ENCODE assay signal across 12 mouse cellular contexts in the genomic region with DNA sequence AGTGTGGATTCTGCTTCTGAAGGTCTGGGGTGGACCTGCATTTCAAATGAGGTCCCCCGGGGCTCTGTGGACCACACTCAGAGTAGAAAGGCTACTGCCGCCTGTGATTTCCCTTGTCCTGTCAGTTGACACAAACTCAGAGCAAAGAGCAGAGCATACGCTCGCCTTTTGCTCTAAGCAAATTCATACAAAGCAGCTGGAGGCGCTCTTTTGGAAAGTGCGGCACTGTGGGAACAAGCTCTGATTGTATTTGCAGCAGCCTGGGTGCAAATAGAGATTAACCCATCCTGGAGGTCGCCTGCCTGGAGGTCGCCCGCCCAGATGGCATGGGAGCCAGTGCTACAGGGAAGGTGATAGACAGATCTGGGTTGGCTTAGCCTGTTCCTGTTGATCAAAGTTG. TPM values are rescaled to one million over a fixed set of nuclear protein-coding genes. Genes with fewer than 3 reads are reported as not detected.
A peak's percentile ranks its signal among the peaks of the same experiment; 100 is the strongest.
DNase-seq lines count a peak whose midpoint lies in the region; ATAC-seq and TF ChIP-seq lines count a peak whose summit lies in the region.
"Had no signal": no experiment of that assay in that cellular context is flagged by ENCODE, and none has a peak within 500 bp of the region (broad histone marks: within the 10 kb centered on the region; RNA-seq: fewer than 3 reads in every experiment).

No protein-coding gene starts in this region.

- H3K27me3 ChIP-seq in intestine, embryonic 14.5 days (replicated peaks; ENCODE audit: control insufficient read depth, insufficient read depth, low read length), result no peaks in the 10 kb centered on the region
- no peaks in the 10 kb centered on the region for H3K27me3 ChIP-seq in intestine, embryonic 15.5 days (replicated peaks)
- no peaks in the 10 kb centered on the region; the same call in 1 of the 2 replicates for H3K27me3 ChIP-seq in embryonic facial prominence, embryonic 10.5 days (replicated peaks; ENCODE audit: low read depth, poor library complexity, severe bottlenecking)
- H3K27me3 ChIP-seq in midbrain, postnatal 0 days (ENCODE audit: insufficient read depth, low read length), result no peaks in the 10 kb centered on the region
- H3K27me3 ChIP-seq: CH12.LX had no signal

- 13% methylated on average over 9 of the region's 9 CpGs for WGBS in intestine, embryonic 14.5 days
- WGBS in intestine, embryonic 15.5 days, result 15% methylated on average over 9 of the region's 9 CpGs
- 15% methylated on average over 9 of the region's 9 CpGs for WGBS in embryonic facial prominence, embryonic 10.5 days
- WGBS in midbrain, postnatal 0 days, result 8% methylated on average over 9 of the region's 9 CpGs

- no peak for ATAC-seq in intestine, embryonic 14.5 days (replicated peaks; ENCODE audit: low FRiP score, low TSS enrichment, low read depth)
- ATAC-seq in intestine, embryonic 15.5 days, result no peak
- peak; percentile 30; the same call in 1 of the 2 replicates for ATAC-seq in granulocyte monocyte progenitor cell, adult 5-6 weeks (replicated peaks; ENCODE audit: poor library complexity, severe bottlenecking)
- ATAC-seq in midbrain, postnatal 0 days (ENCODE audit: low FRiP score), result 0 out of 2 replicates have a peak, but pooled peaks have one; percentile 27
- no peak for ATAC-seq in erythroid progenitor cell, adult 5-6 weeks (replicated peaks; ENCODE audit: low FRiP score, poor library complexity, severe bottlenecking)

- H3K36me3 ChIP-seq in intestine, embryonic 14.5 days (ENCODE audit: control insufficient read depth, insufficient read depth, low read length), result no peaks in the 10 kb centered on the region
- H3K36me3 ChIP-seq in intestine, embryonic 15.5 days, result no peaks in the 10 kb centered on the region
- no peaks in the 10 kb centered on the region for H3K36me3 ChIP-seq in embryonic facial prominence, embryonic 10.5 days (replicated peaks)
- H3K36me3 ChIP-seq in midbrain, postnatal 0 days (ENCODE audit: insufficient read depth, low read length), result no peaks in the 10 kb centered on the region

- H3K9ac ChIP-seq in intestine, embryonic 14.5 days (ENCODE audit: low read length), result no peak overlapping the region
- H3K9ac ChIP-seq in intestine, embryonic 15.5 days, result no peak overlapping the region
- no peak overlapping the region for H3K9ac ChIP-seq in midbrain, postnatal 0 days (replicated peaks; ENCODE audit: low read length, poor library complexity, severe bottlenecking)

- no peaks in the 10 kb centered on the region for H3K9me3 ChIP-seq in intestine, embryonic 14.5 days (ENCODE audit: control insufficient read depth, low read length)
- no peaks in the 10 kb centered on the region for H3K9me3 ChIP-seq in intestine, embryonic 15.5 days
- no peaks in the 10 kb centered on the region for H3K9me3 ChIP-seq in embryonic facial prominence, embryonic 10.5 days
- no peaks in the 10 kb centered on the region for H3K9me3 ChIP-seq in midbrain, postnatal 0 days (ENCODE audit: low read length)

- DNase-seq in intestine, embryonic 14.5 days (ENCODE audit: low spot score), result peak; percentile 45
- peak; percentile 34 for DNase-seq in embryonic facial prominence, embryonic 10.5 days (ENCODE audit: low spot score)
- peak; percentile 46 for DNase-seq in midbrain, postnatal 0 days (ENCODE audit: low spot score)
- DNase-seq in natural killer cell, adult 2 months (ENCODE audit: low spot score in 2 of 2), result no peak
- no peak for DNase-seq in thymus, postnatal 36 days
- DNase-seq: cerebellum, postnatal 25 days; lung, postnatal 10 days; right cerebral cortex, postnatal 4 days had no signal

- no peak overlapping the region for H3K4me2 ChIP-seq in intestine, embryonic 14.5 days (ENCODE audit: low read length)
- H3K4me2 ChIP-seq in intestine, embryonic 15.5 days (replicated peaks), result no peak overlapping the region
- H3K4me2 ChIP-seq in midbrain, postnatal 0 days (ENCODE audit: low read depth, low read length, poor library complexity, severe bottlenecking), result peak overlapping the region; percentile 3; the same call in 1 of the 2 replicates

- no peak overlapping the region for H3K27ac ChIP-seq in intestine, embryonic 14.5 days (ENCODE audit: low read depth)
- H3K27ac ChIP-seq in intestine, embryonic 15.5 days, result no peak overlapping the region
- H3K27ac ChIP-seq in embryonic facial prominence, embryonic 10.5 days (replicated peaks), result peak overlapping the region; percentile 21; the same call in 1 of the 2 replicates
- no peak overlapping the region for H3K27ac ChIP-seq in midbrain, postnatal 0 days (ENCODE audit: low read depth, low read length)

- no peaks in the 10 kb centered on the region for H3K4me1 ChIP-seq in intestine, embryonic 14.5 days (replicated peaks; ENCODE audit: control insufficient read depth, insufficient read depth, low read length)
- no peaks in the 10 kb centered on the region for H3K4me1 ChIP-seq in intestine, embryonic 15.5 days (replicated peaks)
- H3K4me1 ChIP-seq in embryonic facial prominence, embryonic 10.5 days, result peaks cover 18% of the 10 kb centered on the region
- H3K4me1 ChIP-seq in midbrain, postnatal 0 days (ENCODE audit: insufficient read depth, low read length), result no peaks in the 10 kb centered on the region

- TF ChIP-seq CTCF in midbrain, postnatal 0 days (IDR thresholded peaks at IDR 0.05), result peak; percentile 18

- H3K4me3 ChIP-seq in intestine, embryonic 14.5 days (ENCODE audit: low read depth, low read length), result no peak overlapping the region
- H3K4me3 ChIP-seq in intestine, embryonic 15.5 days (replicated peaks), result no peak overlapping the region
- H3K4me3 ChIP-seq in embryonic facial prominence, embryonic 10.5 days, result 0 out of 2 replicates have a peak overlapping the region, but pooled peaks have one; percentile 11
- H3K4me3 ChIP-seq in midbrain, postnatal 0 days (ENCODE audit: low read depth, low read length), result no peak overlapping the region

RNA-seq across cellular contexts. Expression of a gene that starts 23.0 kb away (rescaled TPM):
- polyA plus RNA-seq in intestine, embryonic 14.5 days (2014; fragmentation: Nextera tagmentation; extraction: Ambion mirVana), result 191 and 195 TPM in 2 replicates
- polyA plus RNA-seq in intestine, embryonic 15.5 days (2015; fragmentation: Nextera tagmentation; extraction: Ambion mirVana), result 175 and 192 TPM in 2 replicates
- 205 and 207 TPM in 2 replicates for polyA plus RNA-seq in embryonic facial prominence, embryonic 10.5 days (2016; fragmentation: Nextera tagmentation; extraction: Ambion mirVana)
- total RNA-seq in granulocyte monocyte progenitor cell, adult 5-6 weeks (2014; fragmentation: Nextera tagmentation), result 107 and 122 TPM in 2 replicates
- 55.8 and 64.7 TPM in 2 replicates for total RNA-seq in granulocyte monocyte progenitor cell, adult 5-6 weeks (2017)
- total RNA-seq in midbrain, postnatal 0 days (2014; rRNA removed), result 34.3 and 41.7 TPM in 2 replicates
- 167 and 171 TPM in 2 replicates for polyA plus RNA-seq in midbrain, postnatal 0 days (2015; fragmentation: Nextera tagmentation; extraction: Ambion mirVana)
- 17.3 and 49.5 TPM in 2 replicates for total RNA-seq in erythroid progenitor cell, adult 5-6 weeks (2015; ENCODE audit: low replicate concordance)
- 6.2 and 18.6 TPM in 2 replicates for total RNA-seq in erythroid progenitor cell, adult 5-6 weeks (2017; ENCODE audit: low replicate concordance)

Comparison
In these comparisons a context has a peak if more than half of its experiments do, and no peak if none do; other contexts are left out.
1. ATAC-seq: peak in granulocyte monocyte progenitor cell, adult 5-6 weeks (single experiment) and midbrain, postnatal 0 days (single experiment); none in intestine, embryonic 14.5 days (single experiment), intestine, embryonic 15.5 days (single experiment) and erythroid progenitor cell, adult 5-6 weeks (single experiment).
2. DNase-seq: peak in intestine, embryonic 14.5 days (single experiment), embryonic facial prominence, embryonic 10.5 days (single experiment) and midbrain, postnatal 0 days (single experiment); none in natural killer cell, adult 2 months (0 of 2) and thymus, postnatal 36 days (0 of 2).